Mouse (Mus musculus) embryo, embryonic 9.5 days (tissue): ENCODE measurements around the gene Hapln3.

Experiments used
- DNase-seq: peaks from one replicate; pipeline ENCODE4 v3.0.0-alpha.2; 2017; ENCODE audit errors: extremely low spot score

Gene Hapln3

DNA sequence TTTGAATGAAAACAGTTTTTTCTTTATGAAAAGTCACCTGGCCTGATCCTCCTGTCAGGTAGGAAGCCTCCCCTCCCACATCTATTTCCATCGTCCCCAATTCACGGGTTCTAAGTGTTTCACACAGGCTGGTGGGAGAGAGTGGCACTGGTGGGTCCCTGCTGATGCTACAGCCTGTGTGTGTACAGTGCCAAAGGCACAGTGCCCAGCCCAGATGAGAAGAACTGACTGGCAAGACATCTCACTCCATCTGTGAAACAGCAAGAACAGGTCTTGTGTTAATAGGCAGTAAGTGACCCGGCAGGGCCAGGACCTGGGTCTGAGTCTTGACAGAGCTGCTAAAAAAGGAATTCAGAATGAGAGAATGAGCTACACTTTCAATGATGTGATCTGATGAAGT lies 51.6 kb downstream of the Hapln3 start:
- DNase-seq = no peak

- no peak for DNase-seq
Observed at GRCm38 (mm10) chr7:79068231-79068630, 62.6 kb downstream of the Hapln3 start.

DNA sequence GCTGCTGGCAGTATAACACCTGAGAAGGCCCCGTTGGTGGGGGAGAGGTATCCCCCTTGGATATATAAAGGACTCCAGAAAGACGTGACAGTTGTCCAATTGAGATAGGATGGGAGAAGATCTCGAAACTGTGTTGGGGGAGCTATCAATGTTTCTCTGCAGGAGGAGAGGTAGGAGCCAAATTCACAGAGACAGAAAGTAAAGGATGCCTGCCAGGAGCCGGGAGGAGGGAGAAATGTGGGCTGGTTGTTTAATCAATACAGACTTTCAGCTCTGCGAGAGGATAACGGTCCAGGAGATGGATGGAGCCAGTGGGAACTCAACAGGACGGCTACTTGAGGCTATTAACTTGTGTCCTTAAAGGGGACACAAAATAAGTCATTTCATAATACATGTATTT lies 63.4 kb downstream of the Hapln3 start:
- DNase-seq = no peak
